Mouse (Mus musculus) neutrophil, adult 83 days (primary cell): ENCODE data around the gene Gm7347. TPM values are rescaled to one million over a fixed set of nuclear protein-coding genes. Genes with fewer than 3 reads are reported as not detected.

Experiments
- total RNA-seq, 2 experiments: library from RNA; stranded (reverse); gene quantifications; one replicate each; pipeline ENCODE4 v1.2.4; 2023

Gm7347 gene
- total RNA-seq: not detected

DNA sequence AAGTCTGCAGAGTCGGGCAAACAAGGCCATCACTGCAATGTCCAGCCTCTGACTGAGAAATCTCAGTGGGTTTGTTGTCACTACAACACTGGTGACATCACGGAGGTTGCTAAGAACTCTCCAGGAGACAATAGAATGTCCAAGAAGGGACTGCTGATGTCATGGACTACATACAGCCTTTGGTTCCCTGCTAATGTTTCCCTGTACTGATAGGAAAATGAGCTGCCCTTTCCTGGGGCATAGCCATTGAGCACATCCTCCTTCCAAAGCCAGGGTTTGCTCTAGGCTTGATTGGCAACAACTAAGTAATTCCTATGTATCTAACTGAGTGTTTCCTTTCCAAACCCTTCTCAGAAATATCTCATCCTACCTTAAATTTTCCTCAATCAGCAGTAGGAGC is at the start of gene Gm7347:
Gm7347 (minus strand) TSS at position 101 of the 400 bp plus-strand sequence.

GRCm38 (mm10) chr5:26105262-26105661 is 46.9 kb upstream of the Gm7347 start, which contains the start of gene 5031410I06Rik:
Gene 5031410I06Rik, minus strand, starts transcription at chr5:26105362.

DNA sequence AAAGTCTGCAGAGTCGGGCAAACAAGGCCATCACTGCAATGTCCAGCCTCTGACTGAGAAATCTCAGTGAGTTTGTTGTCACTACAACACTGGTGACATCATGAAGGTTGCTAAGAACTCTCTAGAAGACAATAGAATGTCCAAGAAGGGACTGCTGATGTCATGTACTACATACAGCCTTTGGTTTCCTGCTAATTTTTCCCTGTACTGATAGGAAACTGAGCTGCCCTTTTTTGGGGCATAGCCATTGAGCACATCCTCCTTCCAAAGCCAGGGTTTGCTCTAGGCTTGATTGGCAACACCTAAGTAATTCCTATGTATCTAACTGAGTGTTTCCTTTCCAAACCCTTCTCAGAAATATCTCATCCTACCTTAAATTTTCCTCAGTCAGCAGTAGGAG is 30.8 kb upstream of the Gm7347 start, which contains the start of gene Gm10471:
Gm10471 (minus strand) TSS at position 101 of the 400 bp plus-strand sequence.

GRCm38 (mm10) chr5:26039458-26039857 is 18.9 kb downstream of the Gm7347 start, which contains the start of gene Speer4a:
Gene Speer4a, minus strand, starts transcription at chr5:26039558.

GRCm38 (mm10) chr5:26022816-26023215 is 35.6 kb downstream of the Gm7347 start, which contains the start of gene Gm5862:
Gene Gm5862, minus strand, starts transcription at chr5:26022916.

GRCm38 (mm10) chr5:26004698-26005097 is 53.7 kb downstream of the Gm7347 start, which contains the start of gene Gm1979:
Gene Gm1979, minus strand, starts transcription at chr5:26004798.

Other genes with a start within 250 kb of the Gm7347 start
- gene Gm21663, start 116.2 kb downstream of the Gm7347 start, total RNA-seq: not detected
- not detected for gene Gm21671, start 104.2 kb downstream of the Gm7347 start, total RNA-seq
- not detected for gene Gm21680, start 85.9 kb downstream of the Gm7347 start, total RNA-seq
- gene Gm21698, start 69.9 kb downstream of the Gm7347 start, total RNA-seq: not detected
- gene Gm1979, start 53.8 kb downstream of the Gm7347 start, total RNA-seq: not detected
- gene Gm5862, start 35.7 kb downstream of the Gm7347 start, total RNA-seq: not detected
- gene Speer4a, start 19.0 kb downstream of the Gm7347 start, total RNA-seq: not detected
- not detected for gene Gm10471, start 30.7 kb upstream of the Gm7347 start, total RNA-seq
- gene 5031410I06Rik, start 46.8 kb upstream of the Gm7347 start, total RNA-seq: not detected
- not detected for gene Gm10220, start 62.8 kb upstream of the Gm7347 start, total RNA-seq
- gene Gm7361, start 199.1 kb upstream of the Gm7347 start, total RNA-seq: not detected